Mouse (Mus musculus) bone marrow, adult 2 months (tissue): ENCODE data around the gene Tmem240.

Experiments
- CTCF ChIP-seq: fragments of 200-500 bp; IDR thresholded peaks from 2 replicates; pipeline ENCODE4 v1.5.1; 2011; ENCODE audit warnings: low read length, control low read depth; ENCODE audit not compliant: control insufficient read depth, insufficient read depth
- POLR2A ChIP-seq: fragments of 200-500 bp; IDR thresholded peaks from 2 replicates; pipeline ENCODE4 v1.6.1; 2011; ENCODE audit warnings: low read depth, mild to moderate bottlenecking, control low read depth, low read length, borderline replicate concordance; ENCODE audit not compliant: control insufficient read depth

GRCm38 (mm10) chr4:155776704-155777335 is 42.2 kb downstream of the Tmem240 start:
- no peak for TF ChIP-seq CTCF
- no peak for TF ChIP-seq POLR2A
